Mouse (Mus musculus): Measurements from ENCODE around the gene Slc24a4. TPM values are rescaled to one million over a fixed set of nuclear protein-coding genes. Genes with fewer than 3 reads are reported as not detected.

Gene Slc24a4
- polyA plus RNA-seq, 1 experiment from 2014 or later, result 0.35 TPM

GRCm38 (mm10) chr12:102309099-102309799 is 180.7 kb downstream of the Slc24a4 start:
- Histone ChIP-seq H3K27ac (ENCODE audit: low read length) (no peak overlapping the region), H3K9me3 (ENCODE audit: low read length) (no peaks in the 10 kb centered on the region), H3K4me2 (replicated peaks; ENCODE audit: low read depth, low read length) (no peak overlapping the region), H3K9ac (replicated peaks; ENCODE audit: low read length) (no peak overlapping the region), H3K27me3 (ENCODE audit: insufficient read depth, low read length) (no peaks in the 10 kb centered on the region), H3K36me3 (ENCODE audit: insufficient read depth, low read length) (0 out of 2 replicates have a peak, but pooled peaks cover 9% of the 10 kb centered on the region), H3K4me1 (ENCODE audit: insufficient read depth, low read length) (peaks cover 35% of the 10 kb centered on the region), H3K4me3 (ENCODE audit: low read length) (no peak overlapping the region)
- WGBS, result 95% methylated on average over 11 of the region's 11 CpGs
- ATAC-seq (ENCODE audit: low FRiP score, low TSS enrichment), result no peak

GRCm38 (mm10) chr12:102309800-102310195 is 181.3 kb downstream of the Slc24a4 start:
- Histone ChIP-seq H3K4me2 (replicated peaks; ENCODE audit: low read depth, low read length) (no peak overlapping the region), H3K36me3 (ENCODE audit: insufficient read depth, low read length) (peaks cover 12% of the 10 kb centered on the region; the same call in 1 of the 2 replicates), H3K27me3 (ENCODE audit: insufficient read depth, low read length) (no peaks in the 10 kb centered on the region), H3K4me3 (ENCODE audit: low read length) (no peak overlapping the region), H3K9ac (replicated peaks; ENCODE audit: low read length) (no peak overlapping the region), H3K9me3 (ENCODE audit: low read length) (no peaks in the 10 kb centered on the region), H3K27ac (ENCODE audit: low read length) (no peak overlapping the region), H3K4me1 (ENCODE audit: insufficient read depth, low read length) (peaks cover 32% of the 10 kb centered on the region)
- ATAC-seq (ENCODE audit: low FRiP score, low TSS enrichment), result no peak
- 86% methylated on average over 8 of the region's 8 CpGs for WGBS

GRCm38 (mm10) chr12:102310261-102310660 is 181.7 kb downstream of the Slc24a4 start:
- 91% methylated on average over 3 of the region's 3 CpGs for WGBS
- ATAC-seq (ENCODE audit: low FRiP score, low TSS enrichment), result no peak
- no peak overlapping the region for H3K9ac ChIP-seq (replicated peaks; ENCODE audit: low read length)

GRCm38 (mm10) chr12:102311454-102311853 is 182.9 kb downstream of the Slc24a4 start:
- H3K9me3 ChIP-seq (ENCODE audit: low read length), result no peaks in the 10 kb centered on the region
- H3K9ac ChIP-seq (replicated peaks; ENCODE audit: low read length), result no peak overlapping the region
- peaks cover 21% of the 10 kb centered on the region; the same call in 1 of the 2 replicates for H3K36me3 ChIP-seq (ENCODE audit: insufficient read depth, low read length)
- H3K4me2 ChIP-seq (replicated peaks; ENCODE audit: low read depth, low read length), result no peak overlapping the region
- H3K27ac ChIP-seq (ENCODE audit: low read length), result no peak overlapping the region
- no peak for ATAC-seq (ENCODE audit: low FRiP score, low TSS enrichment)
- no peak overlapping the region for H3K4me3 ChIP-seq (ENCODE audit: low read length)
- no peaks in the 10 kb centered on the region for H3K27me3 ChIP-seq (ENCODE audit: insufficient read depth, low read length)
- 75% methylated on average over 5 of the region's 5 CpGs for WGBS
- peaks cover 21% of the 10 kb centered on the region for H3K4me1 ChIP-seq (ENCODE audit: insufficient read depth, low read length)

More at GRCm38 (mm10) chr12:102310261-102310660, 181.7 kb downstream of the Slc24a4 start:
- Histone ChIP-seq H3K9me3 (ENCODE audit: low read length) (no peaks in the 10 kb centered on the region), H3K4me3 (ENCODE audit: low read length) (no peak overlapping the region), H3K27me3 (ENCODE audit: insufficient read depth, low read length) (no peaks in the 10 kb centered on the region), H3K36me3 (ENCODE audit: insufficient read depth, low read length) (peaks cover 16% of the 10 kb centered on the region; the same call in 1 of the 2 replicates), H3K4me1 (ENCODE audit: insufficient read depth, low read length) (peaks cover 27% of the 10 kb centered on the region), H3K27ac (ENCODE audit: low read length) (no peak overlapping the region), H3K4me2 (replicated peaks; ENCODE audit: low read depth, low read length) (no peak overlapping the region)

Other genes with a start within 250 kb of the Slc24a4 start
- gene Trip11, start 215.5 kb upstream of the Slc24a4 start, polyA plus RNA-seq (2015; fragmentation: Nextera tagmentation; extraction: Ambion mirVana), result 20.9 and 22.8 TPM in 2 replicates
- gene Atxn3, start 170.5 kb upstream of the Slc24a4 start, polyA plus RNA-seq (2015; fragmentation: Nextera tagmentation; extraction: Ambion mirVana), result 12.5 and 14.0 TPM in 2 replicates
- gene Cpsf2, start 152.7 kb upstream of the Slc24a4 start, polyA plus RNA-seq (2015; fragmentation: Nextera tagmentation; extraction: Ambion mirVana), result 27.4 and 29.9 TPM in 2 replicates
- 8.7 and 9.1 TPM in 2 replicates for gene Rin3, start 154.3 kb downstream of the Slc24a4 start, polyA plus RNA-seq (2015; fragmentation: Nextera tagmentation; extraction: Ambion mirVana)